Mouse (Mus musculus) midbrain, postnatal 0 days (tissue): ENCODE results near the gene Gtpbp10. TPM values are rescaled to one million over a fixed set of nuclear protein-coding genes. Genes with fewer than 3 reads are reported as not detected.

Experiments used
- ATAC-seq: fragments of 200-750 bp; cut with Nextera tagmentation; 2 replicates; pipeline ENCODE4 v1.8.0; 2017; ENCODE audit warnings: moderate number of reproducible peaks, mild to moderate bottlenecking, moderate TSS enrichment, moderate library complexity; ENCODE audit not compliant: low FRiP score
- DNase-seq: peaks from one replicate; pipeline ENCODE4 v3.0.0-alpha.2; 2015; ENCODE audit warnings: low spot score
- H3K27ac ChIP-seq: fragments of 300-500 bp; sonication (generic); 2 replicates; pipeline ENCODE4 v1.5.1; 2014; ENCODE audit warnings: low read depth, mild to moderate bottlenecking, low read length, mixed read lengths
- H3K27me3 ChIP-seq: fragments of 300-500 bp; sonication (generic); 2 replicates; pipeline ENCODE4 v1.6.1; 2014; ENCODE audit warnings: low read length, control low read depth, mixed read lengths; ENCODE audit not compliant: insufficient read depth
- H3K36me3 ChIP-seq: fragments of 300-500 bp; sonication (generic); 2 replicates; pipeline ENCODE4 v1.6.1; 2014; ENCODE audit warnings: low read length, control low read depth, mixed read lengths; ENCODE audit not compliant: insufficient read depth
- H3K4me1 ChIP-seq: fragments of 300-500 bp; sonication (generic); 2 replicates; pipeline ENCODE4 v1.6.1; 2014; ENCODE audit warnings: mild to moderate bottlenecking, control low read depth, antibody characterized with exemption, low read length, mixed read lengths; ENCODE audit not compliant: insufficient read depth
- H3K4me2 ChIP-seq: fragments of 300-500 bp; sonication (generic); 2 replicates; pipeline ENCODE4 v1.6.1; 2014; ENCODE audit warnings: low read depth, mild to moderate bottlenecking, low read length, mixed read lengths; ENCODE audit not compliant: poor library complexity, severe bottlenecking
- H3K4me3 ChIP-seq: fragments of 300-500 bp; sonication (generic); 2 replicates; pipeline ENCODE4 v1.5.1; 2014; ENCODE audit warnings: low read depth, mild to moderate bottlenecking, low read length, moderate library complexity
- H3K9ac ChIP-seq: fragments of 300-500 bp; sonication (generic); replicated peaks from 2 replicates; pipeline ENCODE4 v1.6.1; 2014; ENCODE audit warnings: mild to moderate bottlenecking, low read length, moderate library complexity, mixed read lengths; ENCODE audit not compliant: poor library complexity, severe bottlenecking
- H3K9me3 ChIP-seq: fragments of 300-500 bp; sonication (generic); 2 replicates; pipeline ENCODE4 v1.6.1; 2016; ENCODE audit warnings: low read length, control low read depth
- CTCF ChIP-seq: IDR thresholded peaks from 2 replicates; pipeline ENCODE4 v1.5.1; 2016; ENCODE audit warnings: antibody characterized with exemption, mild to moderate bottlenecking
- WGBS: fragments of 180-500 bp; shearing (Covaris S2); extraction: QIAGEN DNeasy Blood & Tissue Kit; methylation state at CpG from one replicate; pipeline ENCODE4 v1.1.7; 2014; 5-methylcytosine and 5-hydroxymethylcytosine counted together
- polyA plus RNA-seq: library from polyadenylated mRNA; unstranded; fragments of >200 nt; fragmentation: Nextera tagmentation; extraction: Ambion mirVana; gene quantifications from 2 replicates; pipeline ENCODE4 v1.2.1, GENCODE M21; 2015
- total RNA-seq: library from RNA; depleted of rRNA; stranded (reverse); fragments of >200 nt; gene quantifications from 2 replicates; pipeline ENCODE4 v1.2.3, GENCODE M21; 2014; rRNA removed

Gene Gtpbp10
- total and polyA plus RNA-seq, 2 experiments from 2014 or later: 10.5 to 15.5 TPM

DNA sequence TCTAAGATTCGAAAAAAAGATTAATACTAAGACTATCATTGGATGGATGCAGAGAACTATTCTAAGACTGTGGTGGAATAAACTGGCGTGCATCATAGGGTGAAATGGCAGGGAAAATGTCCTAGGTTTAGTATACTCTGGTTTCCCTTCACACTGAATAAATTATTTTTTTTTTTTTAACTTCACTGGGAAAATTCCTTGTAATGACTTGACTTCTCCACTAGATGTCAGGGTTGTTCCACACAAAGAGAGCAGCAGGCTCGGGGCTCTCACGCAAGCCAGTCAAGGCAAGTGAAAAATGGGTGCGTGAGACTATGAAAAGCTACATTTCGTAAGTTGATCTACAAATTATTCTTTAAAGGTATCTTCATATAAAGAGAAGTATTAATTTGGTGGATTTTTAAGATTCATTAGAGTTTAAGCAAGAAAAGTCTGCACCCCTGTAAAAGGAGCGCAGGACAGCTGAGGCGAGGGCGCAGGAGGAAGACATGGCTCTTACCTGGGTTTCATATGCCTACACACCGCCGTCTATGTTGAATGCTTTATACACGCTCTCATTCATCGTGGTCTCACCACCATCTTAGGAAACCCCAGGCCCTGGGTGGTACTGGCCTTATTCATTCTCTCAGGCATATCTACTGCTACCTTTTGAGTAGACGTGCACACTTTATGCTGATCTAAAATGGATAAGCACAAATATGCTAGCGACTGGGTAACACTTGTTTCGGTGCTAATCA lies 64.9 kb downstream of the Gtpbp10 start:
- ATAC-seq: peak; percentile 75

DNA sequence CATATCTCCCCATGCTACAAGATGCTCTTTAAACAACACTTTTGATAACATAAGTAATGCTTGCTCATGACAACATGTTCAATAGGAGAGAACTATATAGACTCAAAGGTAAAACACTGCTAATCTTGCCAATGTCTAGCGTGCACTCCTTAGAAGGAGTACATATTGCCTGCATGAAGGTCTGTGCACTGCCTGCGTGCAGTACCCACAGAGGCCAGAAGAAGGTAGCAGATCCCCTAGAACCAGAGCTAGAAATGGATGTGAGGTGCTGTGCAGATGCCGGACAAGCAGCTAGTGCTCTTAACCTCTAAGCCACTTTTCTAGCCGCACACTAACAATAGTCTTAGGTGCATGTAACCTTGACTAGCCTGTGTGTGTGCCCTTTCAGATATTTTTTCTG lies 67.2 kb downstream of the Gtpbp10 start:
- Histone ChIP-seq H3K4me1 (no peaks in the 10 kb centered on the region), H3K4me3 (no peak overlapping the region), H3K27ac (no peak overlapping the region), H3K9ac (no peak overlapping the region), H3K27me3 (no peaks in the 10 kb centered on the region), H3K36me3 (no peaks in the 10 kb centered on the region), H3K4me2 (no peak overlapping the region), H3K9me3 (no peaks in the 10 kb centered on the region)
- DNase-seq (no peak), ATAC-seq (no peak)
- peak; percentile 20 for TF ChIP-seq CTCF
- WGBS: 94% methylated on average over 4 of the region's 4 CpGs

More for the DNA sequence above, 64.9 kb downstream of the Gtpbp10 start:
- WGBS: 44% methylated on average over 16 of the region's 16 CpGs
- no peak overlapping the region for H3K4me2 ChIP-seq
- H3K9ac ChIP-seq: no peak overlapping the region
- H3K4me3 ChIP-seq: no peak overlapping the region
- peak; percentile 74 for DNase-seq
- no peaks in the 10 kb centered on the region for H3K4me1 ChIP-seq
- H3K27ac ChIP-seq: no peak overlapping the region
- no peaks in the 10 kb centered on the region for H3K36me3 ChIP-seq
- no peaks in the 10 kb centered on the region for H3K9me3 ChIP-seq
- peak; percentile 93 for TF ChIP-seq CTCF
- no peaks in the 10 kb centered on the region for H3K27me3 ChIP-seq

Other genes with a start within 250 kb of the Gtpbp10 start
- 84.4 and 86.4 TPM in 2 replicates for gene Cdk14, start 139.2 kb downstream of the Gtpbp10 start, total RNA-seq
- 45.1 and 45.6 TPM in 2 replicates for gene Cdk14, start 139.2 kb downstream of the Gtpbp10 start, polyA plus RNA-seq
- gene 1700015F17Rik, start 80.4 kb downstream of the Gtpbp10 start, total RNA-seq: 0.42 TPM in 1 of 2 replicates, not detected in the other
- 0.22 and 0.33 TPM in 2 replicates for gene 1700015F17Rik, start 80.4 kb downstream of the Gtpbp10 start, polyA plus RNA-seq
- gene Cldn12, start 44.6 kb downstream of the Gtpbp10 start, total RNA-seq: 16.7 and 21.4 TPM in 2 replicates
- 13.9 and 14.5 TPM in 2 replicates for gene Cldn12, start 44.6 kb downstream of the Gtpbp10 start, polyA plus RNA-seq
- 8.7 and 11.5 TPM in 2 replicates for gene Gm8773, start 14.3 kb upstream of the Gtpbp10 start, total RNA-seq
- 11.9 and 12.2 TPM in 2 replicates for gene Gm8773, start 14.3 kb upstream of the Gtpbp10 start, polyA plus RNA-seq
- gene Cfap69, start 104.7 kb upstream of the Gtpbp10 start, total RNA-seq: 9.3 and 13.8 TPM in 2 replicates
- 8.4 and 9.0 TPM in 2 replicates for gene Cfap69, start 104.7 kb upstream of the Gtpbp10 start, polyA plus RNA-seq
- 11.0 and 14.7 TPM in 2 replicates for gene Steap2, start 135.0 kb upstream of the Gtpbp10 start, total RNA-seq
- gene Steap2, start 135.0 kb upstream of the Gtpbp10 start, polyA plus RNA-seq: 4.3 and 4.8 TPM in 2 replicates
- gene Steap1, start 189.8 kb upstream of the Gtpbp10 start, total RNA-seq: 0.71 TPM in 1 of 2 replicates, not detected in the other
- 0.63 and 0.65 TPM in 2 replicates for gene Steap1, start 189.8 kb upstream of the Gtpbp10 start, polyA plus RNA-seq